Mouse (Mus musculus) 416B (cell line): ENCODE results near the gene Oser1.

Experiments
- DNase-seq: peaks from one replicate; pipeline ENCODE4 v3.0.0; 2011; ENCODE audit warnings: low read depth

Oser1 gene

DNA sequence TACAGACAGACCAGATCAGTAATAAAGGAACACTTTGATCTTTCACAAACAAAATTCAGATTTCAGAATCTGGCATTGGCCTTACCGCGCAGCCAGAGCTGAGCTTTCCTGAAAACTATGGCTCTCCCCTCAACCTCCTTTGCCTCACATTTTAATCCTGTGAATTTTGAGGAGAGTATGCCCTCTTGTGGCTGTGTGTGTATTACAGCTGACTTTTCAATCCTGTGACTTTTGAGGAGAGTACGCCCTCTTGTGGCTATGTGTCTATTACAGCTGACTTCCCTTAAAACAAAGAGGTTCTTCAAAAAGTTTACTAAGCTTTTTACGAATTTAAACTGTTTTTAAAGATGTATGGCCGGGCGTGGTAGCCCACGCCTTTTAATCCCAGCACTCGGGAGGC is 23.3 kb downstream of the Oser1 start:
- peak; percentile 88 for DNase-seq

DNA sequence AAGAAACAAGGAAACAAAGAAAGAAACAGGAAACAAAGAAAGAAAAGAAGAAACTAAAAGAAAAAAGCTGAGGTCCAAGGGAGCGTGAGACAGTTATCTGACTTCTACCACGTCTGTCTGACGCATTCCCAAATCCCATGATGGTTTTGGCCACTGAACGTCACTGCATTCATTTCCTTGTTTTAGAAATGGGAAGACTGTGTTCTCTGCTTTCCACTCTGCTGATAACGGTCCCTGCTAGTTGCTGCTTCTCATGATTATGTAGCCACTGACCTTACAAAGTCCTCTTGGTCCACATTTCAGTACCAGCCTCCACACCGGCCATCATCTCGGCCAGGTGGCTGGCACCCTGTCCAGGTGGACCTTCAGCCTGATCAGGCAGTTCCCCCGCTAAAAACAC is 25.3 kb downstream of the Oser1 start:
- no peak for DNase-seq

DNA sequence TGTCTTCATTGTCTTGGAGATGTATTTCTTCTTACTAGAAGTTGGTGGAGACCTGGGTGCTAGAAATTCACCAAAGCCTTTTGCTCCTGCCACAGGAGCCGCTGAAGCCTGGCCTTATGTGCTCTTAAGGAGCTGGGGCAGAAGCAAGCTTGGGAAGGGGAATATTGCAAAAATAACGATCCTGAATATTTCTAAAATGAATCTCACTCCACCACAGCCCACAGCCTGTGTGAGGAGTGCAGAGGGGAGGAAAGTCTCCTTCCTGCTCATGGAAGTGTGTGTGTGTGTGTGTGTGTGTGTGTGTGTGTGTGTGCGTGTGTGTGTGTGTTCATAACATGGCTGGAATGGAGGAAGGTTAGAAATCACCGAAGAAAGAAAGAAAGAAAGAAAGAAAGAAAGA is 25.7 kb downstream of the Oser1 start:
- no peak for DNase-seq

DNA sequence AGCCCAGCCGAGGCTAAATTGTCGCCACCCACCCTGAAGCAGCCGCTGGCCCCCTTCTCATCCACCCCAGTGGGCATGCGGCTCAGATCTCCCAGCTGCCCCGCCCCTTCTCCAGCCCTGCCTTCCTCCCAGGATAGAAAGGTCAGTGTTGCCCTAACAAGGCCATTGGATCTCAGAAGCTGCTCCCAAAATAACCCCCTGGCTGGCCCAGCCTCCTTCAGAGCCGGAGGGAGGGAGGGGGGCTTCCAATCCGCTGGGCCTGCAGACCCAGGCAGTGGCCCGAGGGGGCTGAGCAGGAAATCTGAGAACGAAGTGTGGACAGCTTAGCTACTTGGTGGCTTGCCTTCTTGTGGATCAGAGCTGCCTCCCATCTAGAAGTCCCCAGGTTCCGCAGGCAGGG is 26.6 kb downstream of the Oser1 start, which contains the start of gene Jph2:
Jph2 (minus strand) TSS at position 89 of the 400 bp plus-strand sequence.
- no peak for DNase-seq

DNA sequence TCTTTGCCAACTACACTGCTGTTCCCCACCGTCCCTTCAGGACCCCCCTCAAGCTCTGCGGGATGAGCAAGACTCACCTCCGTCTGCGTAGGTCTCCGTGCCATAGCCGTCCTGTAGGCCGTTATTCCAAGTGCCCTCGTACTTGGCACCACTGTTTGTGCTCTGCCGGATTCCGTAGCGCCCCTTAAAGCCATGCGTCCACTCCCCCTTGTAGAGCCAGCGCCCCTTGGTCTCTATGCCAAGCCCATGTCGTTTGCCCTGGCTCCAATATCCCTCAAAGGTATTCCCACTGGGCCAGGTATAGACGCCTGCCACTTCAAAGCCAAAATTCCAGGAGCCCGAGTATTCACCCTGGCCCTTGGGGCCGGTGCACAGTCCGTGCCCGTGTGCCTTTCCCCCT is 27.4 kb downstream of the Oser1 start:
- no peak for DNase-seq

DNA sequence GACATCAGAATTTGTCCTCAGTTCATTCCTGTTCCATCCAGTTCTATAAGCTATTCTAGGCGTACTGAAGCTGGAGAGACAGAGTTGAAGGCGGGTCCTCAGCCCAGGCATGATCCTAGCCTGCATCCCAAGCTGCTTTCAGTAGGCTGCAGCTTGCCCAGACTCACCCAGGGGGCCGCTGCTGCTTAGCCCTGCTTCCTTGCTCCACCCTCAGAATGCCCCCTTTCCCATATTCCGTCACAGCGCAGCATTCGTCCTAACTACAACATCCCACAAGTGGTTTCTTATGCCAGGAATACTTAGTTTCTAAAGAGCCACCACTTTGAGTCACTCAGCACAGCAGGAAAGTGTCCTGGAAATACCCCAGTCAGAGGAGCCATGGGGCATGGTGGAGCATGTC is 29.5 kb downstream of the Oser1 start:
- DNase-seq, result no peak

DNA sequence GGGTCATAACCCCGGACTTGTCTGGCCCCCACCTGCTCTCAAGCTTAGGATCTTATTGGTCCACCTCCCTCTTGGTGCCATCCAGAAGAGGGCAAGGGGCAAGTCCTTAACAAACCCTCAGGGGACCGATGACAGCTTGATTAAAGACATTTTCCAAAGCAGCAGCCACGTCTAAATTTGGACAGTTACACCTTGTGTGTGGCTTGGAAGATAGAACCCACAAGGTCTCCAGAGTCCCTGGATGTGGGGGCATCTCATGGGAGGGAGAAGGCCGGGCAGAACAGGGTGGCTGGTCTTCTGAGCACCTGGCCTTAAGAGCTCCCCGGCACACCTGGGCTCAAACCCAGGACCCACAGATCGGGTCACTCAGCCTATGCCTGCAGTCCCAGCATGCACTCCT is 30.5 kb downstream of the Oser1 start:
- no peak for DNase-seq

DNA sequence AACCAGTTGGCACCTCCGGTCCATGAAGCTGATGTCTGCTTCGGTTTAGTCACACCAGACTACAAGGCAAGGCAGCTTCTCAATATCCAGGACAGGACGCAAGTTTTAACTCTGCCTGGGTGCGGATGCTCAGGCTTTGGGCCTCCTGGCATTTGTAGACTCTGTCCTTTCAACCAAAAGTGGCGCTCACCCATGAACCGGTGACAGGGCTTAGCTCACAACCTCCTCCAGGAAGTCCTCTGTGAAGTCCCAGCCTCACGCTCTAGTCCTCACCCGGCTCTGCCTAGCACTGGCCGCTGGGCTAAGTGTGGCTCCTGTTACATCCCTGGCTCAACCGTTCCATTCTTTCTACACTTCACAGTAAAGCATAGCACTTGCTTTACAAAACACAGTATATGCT is 31.3 kb downstream of the Oser1 start:
- DNase-seq, result no peak

DNA sequence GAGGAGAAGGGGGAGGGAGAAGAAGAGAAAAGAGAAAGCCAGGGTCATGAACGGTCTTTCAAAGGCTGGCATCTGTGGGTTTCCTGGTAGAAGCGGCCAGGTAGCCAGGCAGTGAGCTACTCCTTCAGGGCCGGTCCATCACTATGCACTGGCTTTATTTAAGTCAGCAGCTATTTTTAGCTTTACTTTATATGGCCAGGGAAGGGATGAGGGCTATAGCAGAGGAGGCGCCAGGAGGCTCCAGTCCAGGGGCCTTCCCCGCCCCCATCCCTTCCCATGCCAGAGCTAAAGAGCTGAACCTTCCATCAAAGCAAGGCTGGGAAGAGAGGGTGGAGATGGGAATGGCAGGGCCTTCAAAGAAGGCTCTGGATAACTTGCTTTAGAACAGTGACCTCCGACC is 32.1 kb downstream of the Oser1 start:
- DNase-seq, result no peak

DNA sequence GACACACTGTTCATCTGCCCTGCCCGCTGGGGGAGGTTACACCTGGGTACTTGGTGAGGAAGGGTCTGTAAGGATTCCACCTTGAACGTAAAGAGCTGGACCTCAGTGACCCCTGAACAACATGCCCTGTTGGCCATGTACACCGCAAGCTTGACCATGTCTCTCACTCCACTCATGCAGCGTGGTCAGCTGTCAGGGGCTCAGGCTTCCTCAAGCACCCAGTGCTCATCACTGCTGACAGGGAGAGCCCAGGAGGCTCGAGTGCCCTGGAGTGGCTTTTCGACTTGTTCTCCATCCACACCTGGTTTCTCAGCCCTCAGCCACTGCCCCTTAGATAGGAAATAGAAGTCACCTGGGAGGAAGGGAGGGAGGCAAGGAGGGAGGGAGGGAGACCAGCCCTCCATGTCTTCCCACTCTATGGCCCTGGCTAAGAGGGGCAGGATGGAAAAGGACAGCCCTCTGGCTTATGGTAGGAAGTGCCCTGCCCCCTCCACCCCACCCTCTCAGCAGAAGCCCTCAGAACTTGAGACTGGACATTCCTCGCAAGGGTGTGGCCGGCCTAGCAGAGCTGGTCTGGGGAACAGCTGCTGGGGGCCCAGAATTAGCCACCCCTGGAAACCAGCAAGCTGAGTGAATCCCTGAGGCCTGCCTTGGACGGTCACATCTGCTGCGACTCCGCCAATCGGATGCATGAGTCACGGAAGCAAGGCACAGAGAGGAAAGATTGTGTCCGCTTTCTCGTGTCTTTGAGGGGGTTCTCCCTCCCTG is 37.9 kb downstream of the Oser1 start:
- DNase-seq, result peak; percentile 19

DNA sequence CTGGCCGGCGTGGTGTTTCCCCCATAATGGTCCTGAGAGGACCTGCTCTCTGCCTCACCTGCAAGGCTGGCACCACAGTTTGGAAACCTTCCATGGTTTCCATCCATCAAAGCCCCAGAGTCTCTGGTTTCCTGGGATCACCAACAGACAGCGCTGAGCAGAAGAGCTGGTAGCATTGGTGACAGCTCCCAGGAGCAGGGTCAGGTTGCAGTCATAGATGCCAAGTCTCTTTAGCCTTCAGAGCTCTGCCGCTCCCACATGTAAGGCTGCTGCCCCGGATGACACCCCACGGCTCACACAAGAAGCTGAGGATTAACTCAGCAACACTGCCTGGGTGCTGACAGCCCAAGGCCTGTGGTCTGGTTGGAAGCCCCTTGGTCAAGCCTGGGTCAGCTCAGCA is 39.4 kb downstream of the Oser1 start:
- no peak for DNase-seq

DNA sequence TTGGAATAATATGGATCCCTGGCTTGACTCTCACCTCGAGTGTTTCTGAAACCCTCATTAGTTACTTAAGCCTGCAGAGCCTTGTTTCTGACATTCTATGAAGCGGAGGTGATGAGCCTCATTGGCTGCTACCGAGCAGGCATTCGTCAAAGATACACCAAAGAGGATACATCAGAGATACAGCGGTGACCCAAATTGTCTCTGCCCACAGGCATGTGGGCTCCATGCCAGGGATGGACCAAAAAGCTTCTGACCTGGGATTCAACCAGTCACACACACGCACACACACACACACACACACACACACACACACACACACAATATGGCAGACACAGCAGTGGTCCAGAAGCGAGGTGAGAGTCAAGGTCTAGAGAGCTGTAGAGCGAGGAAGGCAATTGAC is 43.3 kb downstream of the Oser1 start:
- DNase-seq, result no peak

DNA sequence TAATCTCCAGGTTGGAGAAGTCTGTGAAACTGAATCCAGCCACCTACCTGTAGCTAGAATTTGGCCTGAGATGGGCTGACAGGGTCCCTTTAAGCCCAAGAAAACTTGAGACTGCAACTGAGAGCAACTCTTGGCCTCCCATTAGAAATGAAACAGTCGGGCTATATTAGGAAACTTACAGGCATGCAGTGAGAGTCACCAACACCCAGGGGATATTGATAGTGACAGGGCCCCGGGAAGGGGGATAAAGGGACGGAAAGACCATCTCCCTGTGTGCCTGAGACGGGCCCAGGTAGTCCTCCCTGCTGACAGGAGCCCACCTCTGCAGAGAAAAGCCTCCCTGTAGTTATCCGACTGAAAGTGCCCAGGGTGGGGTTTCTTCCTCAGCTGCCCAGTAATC is 45.1 kb downstream of the Oser1 start:
- no peak for DNase-seq

DNA sequence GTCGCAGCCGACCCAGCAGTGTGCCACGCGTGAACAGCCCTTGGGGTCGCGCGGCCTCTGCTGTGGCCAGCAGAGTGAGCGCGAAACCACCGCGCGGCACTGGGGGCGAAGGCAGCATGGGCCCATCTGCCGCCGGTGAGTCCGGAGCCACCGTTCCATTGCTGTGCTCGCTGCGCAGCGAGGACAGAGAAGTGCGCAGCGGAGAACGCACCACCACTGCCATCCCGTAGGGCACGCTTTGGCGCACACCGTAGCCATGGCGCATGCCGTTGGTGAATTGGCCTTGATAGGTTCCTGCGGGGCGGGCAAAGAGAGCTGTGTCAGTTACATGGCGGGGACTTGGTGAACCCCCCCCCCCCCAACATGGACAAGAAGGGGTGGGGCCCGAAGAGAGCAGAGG is 48.4 kb downstream of the Oser1 start:
- DNase-seq, result no peak

DNA sequence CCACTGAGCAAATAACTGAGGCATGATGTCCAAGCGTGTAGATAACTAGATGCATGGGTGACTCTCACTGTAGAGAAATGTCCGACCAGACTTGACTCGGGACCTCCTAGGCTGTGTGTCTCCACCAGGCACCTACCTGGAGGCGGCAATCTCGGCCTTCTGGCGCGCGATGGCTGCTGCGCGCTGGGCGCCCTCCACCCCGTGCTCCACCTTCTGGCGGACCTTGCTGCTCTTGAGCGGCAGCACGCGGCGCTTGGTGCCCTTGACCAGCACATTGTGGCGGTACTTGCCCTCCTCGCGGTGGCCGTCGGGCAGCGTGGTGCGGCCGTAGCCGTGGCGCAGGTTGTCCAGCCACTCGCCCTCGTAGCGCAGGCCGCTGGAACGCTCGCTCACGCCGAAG is 49.0 kb downstream of the Oser1 start:
- no peak for DNase-seq

DNA sequence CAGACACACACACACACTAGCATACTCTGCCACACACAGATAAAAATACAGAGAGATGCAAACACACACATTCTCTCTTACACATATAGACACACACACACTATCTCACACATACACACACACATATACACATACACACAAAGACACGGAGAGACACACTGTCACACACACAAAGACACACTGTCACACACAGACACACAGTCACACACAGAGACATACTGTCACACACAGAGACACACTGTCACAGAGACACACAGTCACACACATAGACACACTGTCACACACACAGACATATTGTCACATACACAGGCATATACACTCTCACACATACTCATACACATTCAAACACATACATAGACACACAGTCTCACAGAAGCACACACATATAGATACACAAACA is 51.9 kb downstream of the Oser1 start:
- no peak for DNase-seq

DNA sequence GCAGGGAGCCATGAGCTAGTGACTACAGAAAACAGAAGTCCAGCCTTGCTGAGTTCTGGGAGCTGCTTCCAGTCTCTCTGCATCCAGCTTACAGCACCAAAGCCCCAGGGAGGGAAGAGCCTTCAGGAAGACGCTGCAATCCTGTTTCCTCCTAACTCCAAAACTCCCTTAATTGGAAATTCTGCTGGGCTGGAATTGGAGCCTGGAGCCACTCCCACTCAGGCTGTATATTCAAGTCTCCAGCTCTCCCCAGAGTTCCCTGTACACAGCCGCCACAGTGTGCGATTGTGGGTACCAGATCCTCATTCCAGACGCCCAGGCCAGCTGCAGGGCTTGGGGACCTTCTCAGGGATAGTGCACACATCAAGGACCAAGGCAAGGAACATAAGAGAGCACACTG is 54.3 kb downstream of the Oser1 start:
- DNase-seq, result no peak

DNA sequence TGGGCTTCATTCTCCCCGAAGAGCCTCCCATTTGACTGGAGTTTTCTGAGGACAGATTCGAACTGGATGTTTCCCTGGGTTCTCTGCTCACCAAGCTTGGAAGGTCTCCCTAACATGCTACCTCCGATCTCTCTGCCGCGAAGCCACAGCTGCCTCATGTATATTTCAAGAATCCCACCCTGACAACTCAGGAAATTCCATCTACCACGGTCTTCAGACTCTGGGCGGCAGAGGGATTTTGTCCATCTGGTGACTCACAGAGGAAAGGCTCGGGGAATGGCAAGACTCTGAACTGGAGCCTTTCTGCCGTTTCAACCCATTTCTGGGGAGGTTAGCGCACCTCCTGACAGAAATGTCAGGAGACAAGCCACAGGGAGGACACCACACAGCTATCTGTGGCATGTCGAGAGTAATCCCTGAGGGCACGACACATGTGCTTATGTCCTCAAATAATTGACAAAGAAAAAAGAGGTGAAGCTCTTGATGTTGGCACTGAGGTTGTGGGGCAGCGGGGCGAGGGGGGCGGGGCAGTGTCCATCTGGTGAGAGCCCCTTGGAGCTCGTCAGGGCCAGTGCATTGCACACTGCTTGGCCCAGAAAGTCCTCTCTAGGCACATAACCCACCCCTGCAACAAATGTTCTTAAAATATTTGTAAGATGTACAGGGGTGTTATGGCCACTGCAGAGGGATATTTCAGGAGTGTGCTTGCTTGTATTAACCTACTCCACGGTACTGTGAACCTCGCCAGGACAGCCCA is 59.5 kb downstream of the Oser1 start:
- no peak for DNase-seq

DNA sequence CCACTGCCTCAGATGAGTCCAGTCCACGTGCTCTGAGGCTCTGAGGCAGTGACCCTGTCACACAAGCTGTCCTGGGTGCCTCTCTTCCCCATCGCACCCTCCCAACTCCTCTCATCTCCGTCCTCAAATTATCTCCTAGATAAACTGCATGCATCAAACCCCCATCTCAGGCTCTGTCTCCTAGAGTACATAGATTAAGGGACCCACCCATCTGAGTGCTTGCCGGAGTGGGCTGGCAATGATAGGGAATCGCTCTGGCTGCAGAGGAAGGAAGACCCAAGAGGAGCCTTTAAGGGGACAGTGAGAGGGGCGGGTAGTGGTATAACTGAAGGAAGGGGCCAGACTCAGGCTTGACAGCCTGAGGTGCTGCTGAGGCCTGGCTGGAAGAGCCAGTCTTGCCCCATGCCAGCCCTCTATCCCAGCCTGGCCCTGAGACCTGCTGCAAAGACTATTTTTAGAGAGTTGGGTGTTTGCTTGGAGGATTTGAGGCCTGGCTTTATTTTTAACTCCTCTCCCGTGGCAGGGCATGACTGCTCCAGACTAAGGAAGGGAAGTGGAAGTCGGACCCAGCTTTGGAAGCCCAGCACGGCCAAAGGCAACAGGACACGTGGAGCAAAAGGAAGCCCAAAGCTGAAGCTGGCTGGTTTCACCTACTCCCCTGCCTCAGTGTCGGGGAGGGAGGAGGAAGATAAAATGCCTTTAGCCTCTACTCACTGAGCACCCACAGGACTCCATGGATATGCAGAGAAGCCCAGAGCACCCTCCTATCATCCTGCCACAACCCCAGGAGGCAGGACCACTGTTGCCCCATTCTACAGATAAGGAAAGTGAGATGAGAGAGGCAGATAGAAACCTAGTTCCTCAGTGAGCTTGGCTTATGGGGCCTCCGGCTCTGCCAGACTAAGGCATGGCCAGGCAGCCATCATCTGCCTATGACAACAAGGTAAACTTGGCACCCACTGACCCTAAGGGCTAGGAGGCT is 61.3 kb downstream of the Oser1 start:
- no peak for DNase-seq

DNA sequence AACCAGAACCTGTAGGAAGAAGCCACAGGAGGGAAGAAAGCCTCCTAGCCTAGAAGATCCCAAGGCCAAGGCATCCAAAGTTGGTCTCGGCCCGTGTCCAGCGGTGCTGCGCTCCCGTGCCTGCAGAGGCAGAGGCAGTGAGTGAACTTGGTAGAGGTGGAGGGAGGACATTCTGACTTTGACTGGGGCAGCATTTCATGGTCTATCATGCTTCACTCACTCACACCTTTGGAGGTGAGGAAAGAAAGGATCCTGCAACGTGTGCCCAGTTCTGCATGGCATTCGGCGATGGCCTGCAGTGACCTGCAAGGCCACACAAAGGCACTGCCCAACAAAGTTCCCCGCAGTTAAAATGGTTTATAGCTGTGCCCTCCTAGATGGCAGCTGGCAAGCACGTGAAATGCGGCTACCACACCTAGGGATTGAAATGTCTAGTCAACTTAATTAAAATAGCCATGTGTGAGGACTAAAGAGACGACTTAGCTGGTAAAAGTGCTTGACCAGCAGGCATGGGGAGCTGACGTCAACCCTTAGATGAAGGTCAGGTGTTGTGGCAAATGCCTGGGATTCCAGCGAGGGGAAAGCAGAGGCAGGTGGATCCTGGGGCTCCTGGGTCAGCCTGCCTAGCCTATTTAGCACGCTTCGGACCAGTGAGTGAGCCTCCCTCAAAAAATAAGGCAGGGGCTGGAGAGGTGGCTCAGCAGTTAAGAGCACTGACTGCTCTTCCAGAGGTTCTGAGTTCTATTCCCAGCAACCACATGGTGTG is 63.5 kb downstream of the Oser1 start:
- no peak for DNase-seq

DNA sequence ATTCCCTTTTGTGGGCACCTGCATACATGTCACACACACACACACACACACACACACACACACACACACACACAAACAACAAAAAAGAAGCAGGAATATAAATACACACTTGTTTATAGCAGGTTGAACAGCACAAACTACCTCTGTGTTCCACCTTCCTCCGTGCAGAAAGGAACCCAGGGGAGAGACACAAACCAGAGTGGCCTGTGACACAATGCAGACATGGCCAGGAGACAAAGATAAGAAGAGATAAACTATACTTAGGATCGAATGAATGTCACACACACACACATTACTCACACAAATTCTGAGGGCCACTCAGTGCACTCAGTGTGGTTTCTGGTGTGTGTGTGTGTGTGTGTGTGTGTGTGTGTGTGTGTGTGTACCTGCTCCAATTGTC is 65.2 kb downstream of the Oser1 start:
- DNase-seq, result no peak

DNA sequence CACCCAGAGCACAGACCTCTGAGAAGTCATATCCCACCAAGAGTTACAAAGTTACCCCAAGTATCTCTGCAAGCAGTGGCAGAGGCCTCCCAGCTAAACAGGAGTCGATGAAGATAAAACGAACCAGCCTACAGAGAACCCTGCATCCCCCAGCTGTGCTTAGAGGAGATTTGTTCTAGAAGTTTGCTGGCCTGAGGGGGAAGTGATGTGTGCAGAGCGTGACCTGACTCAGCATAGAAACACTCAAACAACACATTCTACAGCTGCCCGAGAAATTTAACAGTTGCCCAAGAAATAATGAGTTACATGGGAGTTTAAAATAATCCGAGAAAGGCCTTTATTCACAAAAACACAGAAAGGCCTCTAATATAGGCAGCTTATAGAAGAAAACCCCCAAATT is 65.8 kb downstream of the Oser1 start:
- DNase-seq, result no peak
